Mouse (Mus musculus) yolk sac, embryonic 10.5 days (tissue): ENCODE measurements around the gene Gm3776.
"Not testable (repeated sequence)": the region's sequence is repeated elsewhere in the genome, so short reads cannot be mapped to it uniquely, and the experiment has no call there.

ENCODE experiments used
- DNase-seq: peaks from one replicate; pipeline ENCODE4 v3.0.0-alpha.2; 2017; ENCODE audit warnings: low spot score

The Gm3776 gene

GRCm38 (mm10) chr9:78256914-78257313 lies at the start of gene Gm3776:
TSS of gene Gm3776 (plus strand) at chr9:78257129.
- not testable (repeated sequence) for DNase-seq

DNA sequence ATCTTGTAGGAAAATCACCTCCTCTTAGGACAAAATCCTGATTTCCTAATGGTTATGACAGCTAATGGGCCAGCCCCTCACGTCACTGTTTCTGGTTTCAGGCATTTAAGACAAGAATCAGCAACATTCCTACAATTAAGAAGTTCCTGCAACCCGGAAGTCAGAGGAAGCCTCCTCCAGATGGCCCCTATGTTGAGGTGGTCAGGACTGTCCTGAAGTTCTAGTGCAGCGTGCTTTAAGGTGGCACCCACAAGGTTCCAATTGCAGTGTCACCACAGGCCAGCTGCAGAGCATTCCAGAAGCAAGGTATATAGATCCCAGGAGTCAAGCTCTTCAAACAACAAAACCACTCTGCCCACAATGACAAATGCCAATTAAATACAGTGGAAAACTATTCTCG lies 48.0 kb upstream of the Gm3776 start:
- DNase-seq, result no peak

- DNase-seq, result no peak
Observed at GRCm38 (mm10) chr9:78210079-78210478, 46.9 kb upstream of the Gm3776 start.

DNA sequence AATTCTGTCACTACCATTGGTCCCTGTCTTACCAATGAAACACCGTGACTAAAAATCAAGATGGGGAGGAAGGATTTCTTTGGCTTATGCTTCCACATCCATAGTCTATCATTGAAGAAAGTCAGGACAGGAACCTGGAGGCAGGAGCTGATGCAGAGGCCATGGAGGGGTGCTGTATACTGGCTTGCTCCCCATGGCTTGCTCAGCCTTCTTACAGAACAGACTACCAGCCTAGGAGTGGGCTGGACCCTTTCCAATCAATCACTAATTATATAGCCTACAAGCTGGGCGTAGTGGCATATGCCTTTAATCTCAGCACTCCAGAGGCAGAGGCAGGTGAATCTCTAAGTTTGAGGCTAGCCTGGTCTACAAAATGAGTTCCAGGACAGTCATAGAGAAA lies 46.1 kb upstream of the Gm3776 start:
- DNase-seq, result no peak

DNA sequence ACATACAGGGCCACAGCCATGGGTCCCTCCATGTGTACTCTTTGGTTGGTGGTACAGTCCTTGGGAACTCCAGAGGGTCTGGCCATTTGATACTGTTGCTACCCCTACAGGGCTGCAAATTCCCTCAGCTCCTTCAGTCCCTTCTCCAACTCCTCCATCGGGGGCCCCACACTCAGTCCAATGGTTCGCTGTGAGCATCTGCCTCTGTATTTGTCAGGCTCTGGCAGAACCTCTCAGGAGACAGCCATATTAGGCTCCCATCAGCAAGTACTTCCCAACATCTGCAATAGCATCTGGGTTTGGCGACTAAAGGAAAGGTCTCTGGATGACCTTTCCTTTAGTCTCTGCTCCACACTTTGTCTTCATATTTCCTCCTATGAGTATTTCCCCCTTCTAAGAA lies 45.4 kb upstream of the Gm3776 start:
- no peak for DNase-seq

DNA sequence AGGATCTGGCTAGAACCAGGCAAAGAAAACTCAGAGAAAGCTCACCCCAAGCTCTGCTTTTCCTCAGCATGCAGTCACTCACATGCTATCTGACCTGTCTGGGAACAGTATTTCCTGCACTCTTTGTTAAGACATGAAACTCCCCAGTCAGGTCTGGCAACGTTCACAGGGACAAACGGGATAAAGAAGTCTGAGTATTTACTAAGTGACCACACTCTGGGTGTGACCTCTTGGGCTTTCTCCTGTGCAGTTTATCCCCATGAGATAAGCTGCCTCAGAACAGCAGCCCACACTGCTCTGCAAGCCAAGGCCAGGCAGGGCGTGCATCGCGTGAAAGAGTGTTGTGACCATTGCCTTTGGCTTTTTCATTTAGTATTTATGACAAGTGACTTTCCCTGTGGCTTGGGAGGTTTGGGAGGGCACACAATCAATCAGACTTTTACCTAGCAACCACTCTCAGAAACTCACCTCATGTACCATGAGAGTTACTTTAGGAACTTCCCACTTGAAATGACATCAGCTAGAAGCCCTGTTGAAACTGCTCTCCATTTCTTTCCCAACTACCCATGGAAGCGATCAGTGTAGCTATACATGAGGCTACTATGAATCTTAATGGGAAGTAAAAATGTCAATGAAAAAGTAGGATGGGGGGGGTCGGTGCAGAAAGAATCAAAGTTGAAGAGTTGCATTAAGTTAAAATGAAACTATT lies 44.4 kb upstream of the Gm3776 start:
- DNase-seq, result peak; percentile 27

GRCm38 (mm10) chr9:78217074-78217473 lies 39.9 kb upstream of the Gm3776 start:
- DNase-seq, result no peak

GRCm38 (mm10) chr9:78222616-78223015 lies 34.3 kb upstream of the Gm3776 start:
- DNase-seq, result peak; percentile 66

- peak; percentile 69 for DNase-seq
Observed at GRCm38 (mm10) chr9:78223221-78223902, 33.6 kb upstream of the Gm3776 start.

DNA sequence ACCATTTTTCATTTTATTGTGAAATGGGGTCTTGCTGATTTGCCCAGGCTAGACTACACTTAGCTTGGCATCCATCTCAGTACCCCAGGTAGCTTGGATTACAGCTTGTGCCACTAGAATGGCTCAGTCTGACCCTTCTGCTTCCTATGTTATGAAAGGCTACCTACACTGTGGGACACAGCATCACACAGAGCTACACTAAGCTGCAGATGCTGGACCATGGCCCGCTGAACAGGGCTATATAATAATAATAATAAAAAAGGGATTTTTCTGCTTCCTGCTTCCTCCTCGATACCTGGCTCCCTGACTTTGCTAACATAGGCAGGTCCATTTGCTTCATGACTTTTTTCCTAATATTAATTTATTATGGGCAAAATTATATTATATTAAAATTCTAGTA lies 32.5 kb upstream of the Gm3776 start:
- DNase-seq, result no peak

DNA sequence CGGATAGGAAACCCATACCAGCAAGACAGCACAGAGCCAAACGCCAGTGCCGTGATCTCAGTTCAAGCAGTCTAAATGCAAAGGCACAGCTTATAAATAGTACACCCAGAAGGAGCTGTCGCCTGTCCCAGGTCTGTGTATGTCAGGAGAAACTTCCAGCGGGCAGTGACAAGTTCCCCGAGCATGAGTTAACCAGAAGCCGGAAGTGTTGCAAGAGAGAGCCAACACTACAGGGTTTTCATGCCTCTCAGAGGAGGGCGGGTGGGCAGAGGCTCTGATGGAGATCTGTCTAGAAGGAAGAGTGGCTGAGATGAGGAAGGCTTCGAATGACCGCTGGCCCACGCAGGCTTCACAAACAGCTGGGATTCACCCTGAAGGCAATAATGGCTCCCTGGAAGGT lies 31.6 kb upstream of the Gm3776 start:
- no peak for DNase-seq

DNA sequence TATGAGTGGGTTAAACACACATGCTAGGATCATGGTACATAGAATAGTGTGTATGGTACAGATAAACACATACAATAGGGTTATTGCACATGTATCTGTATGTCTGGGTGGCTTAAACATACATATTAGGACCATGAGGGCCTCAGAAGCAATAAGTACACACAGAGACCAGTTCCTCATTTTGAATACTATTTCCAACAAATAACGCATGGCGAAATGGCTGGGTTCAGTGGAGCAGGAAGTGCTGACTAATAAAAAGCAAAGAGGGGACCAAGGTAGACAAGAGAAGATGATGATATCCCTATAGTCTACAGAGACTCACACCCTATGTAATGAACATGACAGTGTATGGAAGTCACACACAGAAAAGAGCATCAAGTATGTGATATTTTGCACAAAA lies 28.8 kb upstream of the Gm3776 start:
- no peak for DNase-seq

- peak; percentile 37 for DNase-seq
Observed at GRCm38 (mm10) chr9:78229658-78230057, 27.3 kb upstream of the Gm3776 start.

GRCm38 (mm10) chr9:78230461-78230860 lies 26.5 kb upstream of the Gm3776 start, which contains the start of gene Gsta1:
TSS of gene Gsta1 (plus strand) at chr9:78230656.
- not testable (repeated sequence) for DNase-seq

GRCm38 (mm10) chr9:78233121-78233695 lies 23.7 kb upstream of the Gm3776 start:
- DNase-seq, result not testable (repeated sequence)

GRCm38 (mm10) chr9:78255683-78256470 lies 1.1 kb upstream of the Gm3776 start:
- DNase-seq, result peak; percentile 2

DNA sequence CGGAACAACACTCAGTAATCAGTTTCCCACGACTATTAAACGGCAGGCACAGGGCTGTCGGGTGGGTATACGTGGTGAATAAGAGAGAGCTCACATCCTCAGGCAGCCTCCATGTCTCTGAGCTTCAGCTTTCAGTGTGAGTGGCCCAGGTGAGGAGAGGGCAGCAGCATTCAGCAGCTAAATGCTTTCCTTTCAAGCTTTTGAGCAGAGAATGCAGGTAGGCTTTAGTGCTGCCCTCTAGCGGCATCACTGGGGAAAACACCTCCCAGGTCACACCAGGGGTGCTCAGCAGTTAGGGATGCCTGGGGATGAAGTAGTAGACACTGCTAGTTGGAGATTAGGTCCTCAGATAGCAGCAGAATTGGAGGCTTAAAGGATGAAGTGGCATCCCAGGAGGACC lies 2.8 kb downstream of the Gm3776 start:
- DNase-seq, result not testable (repeated sequence)

- DNase-seq, result not testable (repeated sequence)
Observed at GRCm38 (mm10) chr9:78270945-78271344, 14.0 kb downstream of the Gm3776 start.

GRCm38 (mm10) chr9:78282002-78282711 lies 25.2 kb downstream of the Gm3776 start:
- peak; percentile 68 for DNase-seq

- DNase-seq, result not testable (repeated sequence)
Observed at GRCm38 (mm10) chr9:78289063-78289462, 32.1 kb downstream of the Gm3776 start.

- not testable (repeated sequence) for DNase-seq
Observed at GRCm38 (mm10) chr9:78289723-78290122, 32.8 kb downstream of the Gm3776 start, which contains the start of gene Gm10639. TSS of gene Gm10639 (plus strand) at chr9:78289923.

DNA sequence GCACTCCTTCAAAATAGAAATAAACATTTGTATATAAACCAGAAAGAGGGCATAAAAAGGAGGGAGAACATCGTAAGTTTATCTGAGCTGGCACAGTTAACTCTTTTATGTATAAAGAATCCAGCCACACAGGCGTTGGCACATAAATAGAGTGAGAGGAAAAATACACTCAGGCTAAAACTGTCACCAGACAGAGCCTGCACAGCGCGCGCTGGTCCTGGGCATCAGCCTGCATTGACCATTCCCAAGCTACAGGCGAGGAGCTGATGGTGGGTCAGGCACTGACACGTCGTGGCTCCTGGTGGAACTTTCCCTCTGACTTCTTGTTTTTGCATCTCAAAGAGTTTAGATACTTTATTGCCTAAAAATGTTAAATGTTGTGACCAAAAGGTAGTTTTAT lies 35.5 kb downstream of the Gm3776 start:
- not testable (repeated sequence) for DNase-seq
